Mouse (Mus musculus) testis, adult 2 months (tissue): ENCODE measurements around the gene Rsph6a. TPM values are rescaled to one million over a fixed set of nuclear protein-coding genes. Genes with fewer than 3 reads are reported as not detected.
A peak's percentile ranks its signal among the peaks of the same experiment; 100 is the strongest.

Experiments
- H3K27ac ChIP-seq: fragments of 200-500 bp; 2 replicates; pipeline ENCODE4 v1.5.1; 2012; ENCODE audit warnings: low read depth, low read length; ENCODE audit not compliant: control insufficient read depth, insufficient read depth
- H3K27me3 ChIP-seq: fragments of 200-500 bp; 2 replicates; pipeline ENCODE4 v1.6.1; 2012; ENCODE audit warnings: mild to moderate bottlenecking, low read length, moderate library complexity; ENCODE audit not compliant: control insufficient read depth, insufficient read depth
- H3K36me3 ChIP-seq: fragments of 200-500 bp; 2 replicates; pipeline ENCODE4 v1.6.1; 2012; ENCODE audit warnings: mild to moderate bottlenecking, low read length; ENCODE audit not compliant: control insufficient read depth, insufficient read depth
- H3K4me1 ChIP-seq: fragments of 200-500 bp; 2 replicates; pipeline ENCODE4 v1.6.1; 2012; ENCODE audit warnings: low read length; ENCODE audit not compliant: control insufficient read depth, insufficient read depth
- H3K4me3 ChIP-seq: fragments of 200-500 bp; 2 replicates; pipeline ENCODE4 v1.5.1; 2012; ENCODE audit warnings: low read depth, mild to moderate bottlenecking, low read length, moderate library complexity, mixed read lengths; ENCODE audit not compliant: control insufficient read depth
- CTCF ChIP-seq: fragments of 200-500 bp; IDR thresholded peaks from 2 replicates; pipeline ENCODE4 v1.5.1; 2012; ENCODE audit warnings: low read depth, mild to moderate bottlenecking, inconsistent platforms, low read length, moderate library complexity; ENCODE audit not compliant: control insufficient read depth, insufficient read depth, insufficient replicate concordance
- POLR2A ChIP-seq: fragments of 200-500 bp; IDR thresholded peaks from 2 replicates; pipeline ENCODE4 v1.6.1; 2012; ENCODE audit warnings: low read depth, mild to moderate bottlenecking, inconsistent platforms, low read length, moderate library complexity; ENCODE audit not compliant: control insufficient read depth
- polyA plus RNA-seq: library from polyadenylated mRNA; depleted of rRNA; stranded (reverse); fragments of >200 nt; gene quantifications from 2 replicates; pipeline ENCODE4 v1.2.3, GENCODE M21; 2012; rRNA removed

The Rsph6a gene
- 226 and 241 TPM in 2 replicates for polyA plus RNA-seq

- peaks cover 13% of the 10 kb centered on the region for H3K4me1 ChIP-seq
- H3K27ac ChIP-seq, result peak within 1 kb of the TSS; percentile 80
- no peaks in the 10 kb centered on the region for H3K27me3 ChIP-seq
- TF ChIP-seq POLR2A (peak; percentile 63; the same call in 1 of the 2 replicates), CTCF (peak; percentile 46; the same call in 1 of the 2 replicates)
- no peaks in the 10 kb centered on the region for H3K36me3 ChIP-seq
- peak within 1 kb of the TSS; percentile 87 for H3K4me3 ChIP-seq
Measured at GRCm38 (mm10) chr7:19054047-19054776, at the start of gene Rsph6a. Rsph6a (plus strand) TSS chr7:19054690.

GRCm38 (mm10) chr7:19005417-19006121 is 48.9 kb upstream of the Rsph6a start:
- Histone ChIP-seq H3K27me3 (no peaks in the 10 kb centered on the region), H3K27ac (no peak overlapping the region), H3K4me3 (no peak overlapping the region), H3K36me3 (no peaks in the 10 kb centered on the region), H3K4me1 (peaks cover 36% of the 10 kb centered on the region)
- TF ChIP-seq POLR2A, result no peak
- TF ChIP-seq CTCF, result no peak

- TF ChIP-seq CTCF, result peak; percentile 77; the same call in 1 of the 2 replicates
- no peak for TF ChIP-seq POLR2A
- Histone ChIP-seq H3K4me1 (peaks cover 28% of the 10 kb centered on the region), H3K36me3 (no peaks in the 10 kb centered on the region), H3K27me3 (no peaks in the 10 kb centered on the region), H3K27ac (no peak overlapping the region), H3K4me3 (no peak overlapping the region)
Measured at GRCm38 (mm10) chr7:19006476-19006875, 48.0 kb upstream of the Rsph6a start.

GRCm38 (mm10) chr7:19007026-19007977 is 47.2 kb upstream of the Rsph6a start:
- Histone ChIP-seq H3K4me3 (no peak overlapping the region), H3K36me3 (no peaks in the 10 kb centered on the region), H3K27ac (no peak overlapping the region), H3K27me3 (no peaks in the 10 kb centered on the region), H3K4me1 (peaks cover 31% of the 10 kb centered on the region)
- no peak for TF ChIP-seq CTCF
- no peak for TF ChIP-seq POLR2A

- Histone ChIP-seq H3K4me3 (no peak overlapping the region), H3K27me3 (no peaks in the 10 kb centered on the region), H3K4me1 (peaks cover 20% of the 10 kb centered on the region), H3K27ac (no peak overlapping the region), H3K36me3 (no peaks in the 10 kb centered on the region)
- no peak for TF ChIP-seq CTCF
- TF ChIP-seq POLR2A, result no peak
Measured at GRCm38 (mm10) chr7:19010581-19010980, 43.9 kb upstream of the Rsph6a start.

- no peak for TF ChIP-seq POLR2A
- no peak for TF ChIP-seq CTCF
- Histone ChIP-seq H3K27me3 (no peaks in the 10 kb centered on the region), H3K27ac (no peak overlapping the region), H3K4me1 (peaks cover 17% of the 10 kb centered on the region), H3K36me3 (no peaks in the 10 kb centered on the region), H3K4me3 (peak overlapping the region; percentile 41)
Measured at GRCm38 (mm10) chr7:19012025-19012621, 42.4 kb upstream of the Rsph6a start.
